Mouse (Mus musculus) myocyte (in vitro differentiated cells): ENCODE data around the gene Iqgap3.

ENCODE experiments used
- CEBPB ChIP-seq: IDR thresholded peaks from 2 replicates; pipeline ENCODE4 v1.6.1; 2011; ENCODE audit warnings: mild to moderate bottlenecking, moderate library complexity; ENCODE audit not compliant: poor library complexity, insufficient read depth, severe bottlenecking
- E2F4 ChIP-seq: IDR thresholded peaks from one replicate; pipeline ENCODE4 v1.6.1; 2011; ENCODE audit warnings: mild to moderate bottlenecking, control low read depth, moderate library complexity; ENCODE audit not compliant: insufficient read depth
- MAX ChIP-seq: IDR thresholded peaks from one replicate; pipeline ENCODE4 v1.6.1; 2011; ENCODE audit warnings: low read depth, mild to moderate bottlenecking, control low read depth
- MYOD1 ChIP-seq, 3 experiments: IDR thresholded peaks; one replicate each; pipeline ENCODE4 v1.6.1; 2011; ENCODE audit warnings: control low read depth in 2 of 3, low read depth in 2 of 3, mild to moderate bottlenecking in 2 of 3, moderate library complexity in 1 of 3; ENCODE audit not compliant: insufficient read length in 2 of 3, control insufficient read depth in 1 of 3
- MYOG ChIP-seq, 3 experiments: IDR thresholded peaks; one replicate each; pipeline ENCODE4 v1.6.1; 2011; ENCODE audit warnings: control low read depth in 2 of 3, low read depth in 2 of 3, mild to moderate bottlenecking in 2 of 3; ENCODE audit not compliant: insufficient read length in 2 of 3, control insufficient read depth in 1 of 3, insufficient read depth in 1 of 3
- POLR2A ChIP-seq: IDR thresholded peaks from one replicate; pipeline ENCODE4 v1.6.1; 2011; ENCODE audit warnings: low read depth, mild to moderate bottlenecking, control low read depth, moderate library complexity; ENCODE audit not compliant: insufficient read length
- REST ChIP-seq: IDR thresholded peaks from one replicate; pipeline ENCODE4 v1.6.1; 2011; ENCODE audit warnings: mild to moderate bottlenecking, control low read depth, moderate library complexity; ENCODE audit not compliant: insufficient read depth, insufficient read length
- TCF12 ChIP-seq: IDR thresholded peaks from one replicate; pipeline ENCODE4 v1.6.1; 2011; ENCODE audit warnings: mild to moderate bottlenecking, control low read depth; ENCODE audit not compliant: poor library complexity, insufficient read depth, severe bottlenecking
- TCF3 ChIP-seq: IDR thresholded peaks from one replicate; pipeline ENCODE4 v1.6.1; 2011; ENCODE audit warnings: low read depth, control low read depth; ENCODE audit not compliant: insufficient read length
- USF1 ChIP-seq: IDR thresholded peaks from one replicate; pipeline ENCODE4 v1.6.1; 2011; ENCODE audit warnings: low read depth, mild to moderate bottlenecking, control low read depth, moderate library complexity

DNA sequence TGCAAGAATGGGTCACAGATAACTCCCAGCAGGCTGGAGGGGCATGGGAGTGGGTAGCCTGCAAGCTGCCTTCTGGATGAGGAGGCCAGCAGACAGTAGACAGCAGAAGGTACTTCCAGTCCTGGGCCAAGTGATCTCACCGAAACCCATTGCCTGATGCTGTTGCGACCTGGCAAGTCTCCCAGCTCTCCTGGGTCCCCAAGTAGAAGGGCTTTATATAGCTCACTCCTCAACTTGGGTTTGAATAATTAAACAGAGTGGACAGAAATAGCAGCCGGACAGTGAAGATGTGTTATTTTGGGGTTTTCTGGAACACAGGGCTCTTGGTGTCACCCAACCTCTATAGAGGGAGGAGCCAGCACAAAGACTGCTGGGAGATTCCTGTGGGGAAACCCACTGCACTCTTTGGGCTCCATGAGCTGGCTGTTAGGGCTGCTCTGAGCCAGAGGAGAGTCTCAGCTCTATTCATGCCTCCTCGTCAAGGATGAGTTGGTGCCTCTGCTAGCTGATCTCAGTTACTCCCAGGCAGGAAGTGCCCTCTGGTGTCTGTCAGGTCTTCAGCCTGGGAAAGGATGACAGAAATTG lies 51.5 kb downstream of the Iqgap3 start:
- TF ChIP-seq USF1 (no peak), POLR2A (peak; percentile 70), MYOG (IDR thresholded peaks at IDR 0.05; ENCODE audit: control insufficient read depth in 1 of 3, insufficient read depth in 1 of 3, insufficient read length in 2 of 3, low read depth in 2 of 3) (peak in 1 of 3 experiments; percentile 11), E2F4 (no peak), MAX (no peak), CEBPB (no peak), TCF3 (no peak), TCF12 (no peak), REST (no peak), MYOD1 (IDR thresholded peaks at IDR 0.05; ENCODE audit: control insufficient read depth in 1 of 3, insufficient read length in 2 of 3, low read depth in 2 of 3) (no peak)
